Mouse (Mus musculus): ENCODE data around the gene Zfp426.

DNA sequence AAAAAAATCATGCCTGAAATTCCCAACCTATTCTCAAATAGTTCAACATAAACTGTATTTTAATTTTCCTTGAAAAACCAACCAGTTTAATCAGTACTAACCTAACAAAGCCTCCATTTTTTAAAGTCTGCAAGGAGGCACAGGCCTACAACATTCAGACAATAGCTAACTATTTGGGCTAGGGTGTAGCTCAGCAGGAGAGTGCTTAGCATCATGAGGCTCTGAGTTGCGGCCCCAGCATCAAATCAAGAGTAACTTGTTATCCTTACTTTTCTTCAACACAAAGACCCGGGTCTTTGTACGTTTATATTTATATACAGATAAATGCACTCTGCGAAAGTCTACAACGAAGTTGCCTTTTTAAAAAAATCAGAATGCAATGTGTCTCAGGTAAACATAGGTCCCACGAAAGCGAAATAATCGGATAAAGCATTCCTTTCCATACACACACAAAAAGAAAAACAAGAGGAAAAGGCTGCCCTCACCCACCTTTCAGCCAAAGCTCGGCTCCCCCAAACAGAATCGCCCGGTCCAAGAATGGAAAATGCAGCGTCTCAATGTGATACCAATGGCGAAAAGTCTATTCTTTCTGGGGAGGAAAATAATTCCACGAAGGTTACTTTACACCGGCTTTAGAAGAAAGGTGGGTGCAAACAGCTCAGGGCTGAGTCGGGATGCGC, 28.1 kb upstream of the Zfp426 start:
- 0 out of 2 replicates have a peak, but pooled peaks have one; percentile 10 for TF ChIP-seq EP300 (IDR thresholded peaks at IDR 0.05)
- TF ChIP-seq CTCF (IDR thresholded peaks at IDR 0.05), result no peak
